ENCODE assay signal across 9 mouse cellular contexts in the genomic region with DNA sequence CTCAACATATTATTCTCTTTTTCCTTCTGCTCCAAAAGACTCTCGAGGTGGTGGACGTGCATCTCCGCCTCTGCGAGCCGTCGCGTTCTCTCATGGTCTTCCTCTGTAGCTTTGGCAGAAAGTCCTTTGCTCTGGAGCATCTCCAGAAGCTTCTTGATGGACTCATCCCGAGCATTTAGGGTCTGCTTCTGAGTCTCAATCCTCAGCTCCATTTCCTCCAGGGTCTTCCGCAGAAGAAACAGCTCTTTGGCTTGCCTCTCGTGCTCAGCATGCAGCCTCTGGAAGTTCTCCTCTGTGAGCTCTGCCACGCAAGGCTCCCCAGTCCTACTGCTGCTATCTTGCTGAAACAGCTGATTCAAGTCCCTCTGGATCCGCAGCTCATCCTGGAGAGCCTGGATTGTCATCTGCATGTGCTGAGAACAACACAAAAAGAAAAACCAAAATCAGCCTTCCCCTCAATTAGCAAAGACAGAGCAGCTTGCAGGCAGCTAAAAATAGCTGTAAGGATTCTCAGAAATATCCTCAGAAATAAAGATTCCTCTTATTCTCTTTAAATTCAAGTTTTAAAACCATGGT. TPM values are rescaled to one million over a fixed set of nuclear protein-coding genes. Genes with fewer than 3 reads are reported as not detected.
DNase-seq lines count a peak whose midpoint lies in the region.
"Had no signal": no experiment of that assay in that cellular context is flagged by ENCODE, and none has a peak within 500 bp of the region (broad histone marks: within the 10 kb centered on the region; RNA-seq: fewer than 3 reads in every experiment).

No protein-coding gene starts in this region.

- intact Hi-C loops in left cerebral cortex, postnatal 4 days (cut with DNase I) = no loop called here

- DNase-seq in left cerebral cortex, adult 18-20 months (ENCODE audit: low spot score in 2 of 2) = peak; percentile 30 to 37
- DNase-seq in left cerebral cortex, postnatal 4 days = no peak
- DNase-seq in cerebellum, postnatal 36 days = peak; percentile 28 to 44
- DNase-seq in layer of hippocampus, postnatal 10 days (ENCODE audit: low spot score in 2 of 2) = peak; percentile 8 to 19
- peak; percentile 45 to 50 for DNase-seq in right cerebral cortex, postnatal 36 days (ENCODE audit: low spot score in 2 of 2)
- no peak for DNase-seq in embryo, embryonic 9.5 days (ENCODE audit: extremely low spot score)
- DNase-seq in kidney, adult 18-20 months = no peak
- DNase-seq in lung, postnatal 25 days (ENCODE audit: low spot score) = no peak
- DNase-seq: lung, embryonic 14.5 days had no signal

RNA-seq across cellular contexts. Expression of gene Erc1, which starts 51.0 kb away (rescaled TPM):
- total RNA-seq in left cerebral cortex, adult 18-20 months (2021) = 10 to 100 TPM; 43.5 to 45.8 TPM
- total RNA-seq in left cerebral cortex, postnatal 4 days (2021) = 100 to 1,000 TPM; 135 TPM
- total RNA-seq in layer of hippocampus, postnatal 10 days (2021) = 100 to 1,000 TPM; 114 to 124 TPM

Comparison
In these comparisons a context has a peak if more than half of its experiments do, and no peak if none do; other contexts are left out.
1. DNase-seq: peak in left cerebral cortex, adult 18-20 months (2 of 2), cerebellum, postnatal 36 days (2 of 2), layer of hippocampus, postnatal 10 days (2 of 2) and right cerebral cortex, postnatal 36 days (2 of 2); none in left cerebral cortex, postnatal 4 days (single experiment), embryo, embryonic 9.5 days (single experiment), kidney, adult 18-20 months (single experiment) and lung, postnatal 25 days (single experiment).